Mouse (Mus musculus): ENCODE measurements at regions not wholly inside any gene's neighbourhood (a gene's known extent, or its start where the extent isn't known, plus 50 kb on each side); places are given as distances from the start of the nearest gene placed in this dataset.

DNA sequence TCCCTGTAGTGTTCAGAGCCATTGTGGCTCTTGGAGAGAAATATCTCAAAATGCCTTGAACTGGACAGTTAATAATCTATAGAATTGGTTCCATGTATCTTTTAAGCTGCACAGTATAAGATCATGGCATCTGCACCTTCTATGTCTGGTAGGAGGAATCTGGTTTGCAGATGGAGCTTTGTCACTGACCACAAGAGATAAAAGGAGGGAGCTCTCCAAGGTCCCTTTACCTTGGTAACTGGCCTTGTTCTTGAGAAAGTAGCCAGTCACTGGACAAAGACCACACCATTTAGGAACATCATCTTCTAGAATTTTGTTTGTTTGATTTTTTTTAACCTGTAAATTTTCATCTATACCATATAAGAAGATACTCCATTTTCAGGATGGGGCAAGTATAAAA lies 52.5 kb upstream of the Plcb4 start:
- DNase-seq (ENCODE audit: low spot score in 2 of 2): no peak
